19 mouse cellular contexts compared by ENCODE assay signal in the genomic region with DNA sequence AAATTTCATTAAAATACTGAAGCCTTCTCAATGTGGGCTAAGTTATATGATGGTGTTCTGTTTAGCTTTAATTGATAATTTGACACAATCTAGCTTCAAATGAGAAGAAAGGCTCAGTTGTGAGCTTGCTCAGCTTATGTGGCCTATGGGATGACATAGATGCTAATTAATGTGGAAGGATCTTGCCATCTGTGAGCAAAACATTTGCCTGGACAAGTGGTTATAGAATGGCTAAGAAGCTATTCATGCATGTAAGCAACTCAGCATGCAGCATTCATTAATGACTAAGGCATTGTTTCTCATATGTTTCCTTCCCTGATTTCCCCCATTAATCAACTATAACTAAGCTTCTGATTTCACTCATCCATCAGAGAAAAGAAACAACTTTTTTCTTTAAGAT.
A peak's percentile ranks its signal among the peaks of the same experiment; 100 is the strongest.
DNase-seq lines count a peak whose midpoint lies in the region; ATAC-seq and TF ChIP-seq lines count a peak whose summit lies in the region.
"Had no signal": no experiment of that assay in that cellular context is flagged by ENCODE, and none has a peak within 500 bp of the region (broad histone marks: within the 10 kb centered on the region; RNA-seq: fewer than 3 reads in every experiment).

No protein-coding gene starts in this region.

- TF ChIP-seq CTCF in forebrain, postnatal 0 days (IDR thresholded peaks at IDR 0.05; ENCODE audit: low read depth) = no peak

- no peaks in the 10 kb centered on the region for H3K9me3 ChIP-seq in forebrain, embryonic 12.5 days
- no peaks in the 10 kb centered on the region for H3K9me3 ChIP-seq in forebrain, postnatal 0 days (ENCODE audit: low read length)
- no peaks in the 10 kb centered on the region for H3K9me3 ChIP-seq in embryonic facial prominence, embryonic 14.5 days (ENCODE audit: control insufficient read depth, low read length)
- H3K9me3 ChIP-seq in hindbrain, embryonic 16.5 days (ENCODE audit: control insufficient read depth, low read length) = no peaks in the 10 kb centered on the region
- H3K9me3 ChIP-seq: intestine, embryonic 15.5 days; limb, embryonic 10.5 days had no signal

- no peak overlapping the region for H3K9ac ChIP-seq in forebrain, embryonic 12.5 days
- no peak overlapping the region for H3K9ac ChIP-seq in forebrain, postnatal 0 days
- no peak overlapping the region for H3K9ac ChIP-seq in embryonic facial prominence, embryonic 14.5 days (ENCODE audit: low read depth, low read length)
- H3K9ac ChIP-seq in hindbrain, embryonic 16.5 days (ENCODE audit: low read depth, low read length) = no peak overlapping the region
- H3K9ac ChIP-seq: heart, embryonic 13.5 days; intestine, embryonic 15.5 days; liver, postnatal 0 days had no signal

- no peak overlapping the region for H3K4me2 ChIP-seq in forebrain, embryonic 12.5 days
- H3K4me2 ChIP-seq in forebrain, postnatal 0 days (ENCODE audit: low read depth) = no peak overlapping the region
- H3K4me2 ChIP-seq in embryonic facial prominence, embryonic 14.5 days (ENCODE audit: low read depth, low read length) = no peak overlapping the region
- H3K4me2 ChIP-seq in hindbrain, embryonic 16.5 days (ENCODE audit: low read length) = no peak overlapping the region
- H3K4me2 ChIP-seq: heart, embryonic 13.5 days; intestine, embryonic 15.5 days had no signal

- no peak overlapping the region for H3K4me3 ChIP-seq in forebrain, embryonic 12.5 days (replicated peaks)
- no peak overlapping the region for H3K4me3 ChIP-seq in forebrain, postnatal 0 days (ENCODE audit: low read depth, low read length)
- H3K4me3 ChIP-seq in embryonic facial prominence, embryonic 14.5 days (ENCODE audit: low read depth, low read length) = no peak overlapping the region
- H3K4me3 ChIP-seq in hindbrain, embryonic 16.5 days (ENCODE audit: low read length) = no peak overlapping the region
- H3K4me3 ChIP-seq: heart, embryonic 13.5 days; intestine, embryonic 15.5 days; limb, embryonic 10.5 days had no signal

- DNase-seq in forebrain, postnatal 0 days = no peak
- DNase-seq in Muller cell, postnatal 12 days (ENCODE audit: inconsistent ontology term) = peak; percentile 86
- peak; percentile 37 for DNase-seq in embryonic facial prominence, embryonic 14.5 days (ENCODE audit: low spot score)
- no peak for DNase-seq in spleen, postnatal 4 days (ENCODE audit: low spot score in 2 of 2)
- no peak for DNase-seq in gastrocnemius, postnatal 10 days
- DNase-seq: adrenal gland, adult 2 months; cerebellum, adult 9-10 months; gastrocnemius, postnatal 14 days; heart, adult 18-20 months; kidney, adult 9 months; kidney, postnatal 4 days; liver, postnatal 0 days; lung, postnatal 10 days; thymus, adult 2 months had no signal

- H3K36me3 ChIP-seq in forebrain, embryonic 12.5 days (replicated peaks) = no peaks in the 10 kb centered on the region
- no peaks in the 10 kb centered on the region for H3K36me3 ChIP-seq in forebrain, postnatal 0 days (ENCODE audit: insufficient read depth)
- H3K36me3 ChIP-seq in embryonic facial prominence, embryonic 14.5 days (ENCODE audit: control insufficient read depth, insufficient read depth, low read length) = no peaks in the 10 kb centered on the region
- no peaks in the 10 kb centered on the region for H3K36me3 ChIP-seq in hindbrain, embryonic 16.5 days (ENCODE audit: control insufficient read depth, insufficient read depth, low read length)
- H3K36me3 ChIP-seq: heart, embryonic 13.5 days; intestine, embryonic 15.5 days; limb, embryonic 10.5 days had no signal

- no peaks in the 10 kb centered on the region for H3K4me1 ChIP-seq in forebrain, embryonic 12.5 days
- H3K4me1 ChIP-seq in forebrain, postnatal 0 days (ENCODE audit: insufficient read depth) = no peaks in the 10 kb centered on the region
- no peaks in the 10 kb centered on the region for H3K4me1 ChIP-seq in embryonic facial prominence, embryonic 14.5 days (ENCODE audit: control insufficient read depth, insufficient read depth, low read length)
- H3K4me1 ChIP-seq in hindbrain, embryonic 16.5 days (ENCODE audit: control insufficient read depth, insufficient read depth, low read depth, low read length) = no peaks in the 10 kb centered on the region
- H3K4me1 ChIP-seq: heart, embryonic 13.5 days; intestine, embryonic 15.5 days; limb, embryonic 10.5 days had no signal

- H3K27ac ChIP-seq in forebrain, embryonic 12.5 days = no peak overlapping the region
- H3K27ac ChIP-seq in forebrain, postnatal 0 days (ENCODE audit: low read depth, low read length) = no peak overlapping the region
- H3K27ac ChIP-seq in embryonic facial prominence, embryonic 14.5 days (replicated peaks; ENCODE audit: low read depth, low read length) = no peak overlapping the region
- H3K27ac ChIP-seq in hindbrain, embryonic 16.5 days (ENCODE audit: low read depth, low read length) = no peak overlapping the region
- H3K27ac ChIP-seq: heart, embryonic 13.5 days; intestine, embryonic 15.5 days; limb, embryonic 10.5 days had no signal

- peak; percentile 55; the same call in 1 of the 2 replicates for ATAC-seq in forebrain, embryonic 12.5 days (ENCODE audit: low FRiP score)
- no peak for ATAC-seq in forebrain, postnatal 0 days
- ATAC-seq in embryonic facial prominence, embryonic 14.5 days (ENCODE audit: low read depth) = peak; percentile 41; the same call in 1 of the 2 replicates
- peak; percentile 90 for ATAC-seq in hindbrain, embryonic 16.5 days
- ATAC-seq: intestine, embryonic 15.5 days; liver, postnatal 0 days had no signal

- H3K27me3 ChIP-seq in forebrain, embryonic 12.5 days = no peaks in the 10 kb centered on the region
- H3K27me3 ChIP-seq in forebrain, postnatal 0 days (ENCODE audit: insufficient read depth, low read length) = no peaks in the 10 kb centered on the region
- H3K27me3 ChIP-seq in embryonic facial prominence, embryonic 14.5 days (replicated peaks; ENCODE audit: control insufficient read depth, insufficient read depth, low read length) = no peaks in the 10 kb centered on the region
- H3K27me3 ChIP-seq in hindbrain, embryonic 16.5 days (replicated peaks; ENCODE audit: control insufficient read depth, insufficient read depth, low read length) = no peaks in the 10 kb centered on the region
- H3K27me3 ChIP-seq: heart, embryonic 13.5 days; intestine, embryonic 15.5 days had no signal

Comparison
In these comparisons a context has a peak if more than half of its experiments do, and no peak if none do; other contexts are left out.
1. DNase-seq: peak in Muller cell, postnatal 12 days (single experiment) and embryonic facial prominence, embryonic 14.5 days (single experiment); none in forebrain, postnatal 0 days (single experiment), spleen, postnatal 4 days (0 of 2) and gastrocnemius, postnatal 10 days (single experiment).